Mouse (Mus musculus) E14TG2a.4 (cell line): ENCODE measurements around the gene Gm13199.

Source experiments
- CTCF ChIP-seq: conservative IDR thresholded peaks from 2 replicates; pipeline ENCODE4 v1.5.1; 2014; ENCODE audit warnings: low read length
- NANOG ChIP-seq: IDR thresholded peaks from 2 replicates; pipeline ENCODE4 v1.6.1; 2014; ENCODE audit warnings: borderline replicate concordance, low read length, mixed read lengths

DNA sequence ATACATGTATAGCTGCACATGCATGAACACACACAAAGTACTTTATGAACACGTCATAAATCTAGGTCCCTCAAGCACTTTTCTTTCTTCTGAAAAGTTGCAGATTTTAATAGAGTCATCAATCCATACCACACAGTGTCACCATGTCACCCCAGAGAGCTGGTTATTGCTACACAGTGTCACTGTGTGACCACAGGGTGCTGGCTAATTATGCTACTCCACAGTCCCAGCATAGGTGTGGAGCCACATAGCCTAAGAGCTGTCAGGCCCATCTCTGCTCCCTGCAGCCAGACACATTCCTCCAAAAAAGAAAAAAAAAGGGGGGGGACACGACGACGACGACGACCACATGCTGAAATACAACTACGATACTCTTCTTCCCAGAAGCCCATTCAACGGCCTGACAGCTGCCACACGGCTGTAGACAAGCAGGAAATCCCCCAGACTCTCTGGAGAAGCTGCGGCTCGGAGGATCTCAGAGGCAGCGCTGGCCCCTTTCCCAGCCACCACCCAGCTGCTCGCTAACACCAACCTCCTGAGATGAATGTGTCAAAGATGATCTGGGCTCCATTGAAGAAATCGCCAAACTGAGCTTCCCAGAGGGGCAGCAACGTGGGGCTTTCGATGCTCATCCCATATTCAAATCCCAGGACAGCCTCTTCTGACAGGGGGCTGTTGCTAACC, 48.7 kb upstream of the Gm13199 start:
- TF ChIP-seq CTCF (no peak), NANOG (no peak)
